Mouse (Mus musculus) spleen, adult 2 months (tissue): ENCODE data around the gene Fance. TPM values are rescaled to one million over a fixed set of nuclear protein-coding genes. Genes with fewer than 3 reads are reported as not detected.

Experiments
- DNase-seq, 2 experiments: peaks; one replicate each; pipeline versions ENCODE4 v3.0.0 to v3.0.0-alpha.2; 2012 to 2021; ENCODE audit warnings: low spot score in 2 of 2, low read depth in 1 of 2
- H3K27ac ChIP-seq: fragments of 200-500 bp; 2 replicates; pipeline ENCODE4 v1.5.1; 2012; ENCODE audit warnings: low read length, inconsistent platforms; ENCODE audit not compliant: insufficient read depth
- H3K27me3 ChIP-seq: fragments of 200-500 bp; 2 replicates; pipeline ENCODE4 v1.6.1; 2012; ENCODE audit warnings: mild to moderate bottlenecking, moderate library complexity, low read length, inconsistent platforms; ENCODE audit not compliant: control insufficient read depth, insufficient read depth
- H3K36me3 ChIP-seq: fragments of 200-500 bp; 2 replicates; pipeline ENCODE4 v1.6.1; 2012; ENCODE audit warnings: mild to moderate bottlenecking, low read length, inconsistent platforms; ENCODE audit not compliant: control insufficient read depth, insufficient read depth
- H3K4me1 ChIP-seq: fragments of 200-500 bp; 2 replicates; pipeline ENCODE4 v1.6.1; 2011; ENCODE audit warnings: inconsistent platforms; ENCODE audit not compliant: control insufficient read depth, insufficient read depth, insufficient read length
- H3K4me3 ChIP-seq: fragments of 200-500 bp; 2 replicates; pipeline ENCODE4 v1.5.1; 2011; ENCODE audit warnings: mild to moderate bottlenecking, inconsistent platforms; ENCODE audit not compliant: insufficient read depth, insufficient read length; ENCODE audit errors: extremely low read depth
- CTCF ChIP-seq: fragments of 200-500 bp; IDR thresholded peaks from 2 replicates; pipeline ENCODE4 v1.5.1; 2011; ENCODE audit warnings: mild to moderate bottlenecking, inconsistent platforms; ENCODE audit not compliant: insufficient read depth, insufficient read length, insufficient replicate concordance; ENCODE audit errors: extremely low read depth
- POLR2A ChIP-seq: fragments of 200-500 bp; IDR thresholded peaks from 2 replicates; pipeline ENCODE4 v1.6.1; 2011; ENCODE audit warnings: low read depth, low read length, inconsistent platforms
- WGBS: fragments of 180-500 bp; shearing (Covaris S2); methylation state at CpG from one replicate; pipeline ENCODE4 v1.1.7; 2018; 5-methylcytosine and 5-hydroxymethylcytosine counted together
- polyA plus RNA-seq: library from polyadenylated mRNA; depleted of rRNA; stranded (reverse); fragments of >200 nt; gene quantifications from 2 replicates; pipeline ENCODE4 v1.2.3, GENCODE M21; 2012; rRNA removed

Fance gene
- 17.2 and 19.3 TPM in 2 replicates for polyA plus RNA-seq

- H3K27me3 ChIP-seq = no peaks in the 10 kb centered on the region
- TF ChIP-seq POLR2A (peak; percentile 42; the same call in 1 of the 2 replicates), CTCF (no peak)
- under 1% methylated on average over 64 of the region's 69 CpGs for WGBS
- H3K27ac ChIP-seq = peak within 1 kb of the TSS; percentile 59
- H3K36me3 ChIP-seq = peaks cover 6% of the 10 kb centered on the region; the same call in 1 of the 2 replicates
- peak within 1 kb of the TSS; percentile 97 for H3K4me3 ChIP-seq
- peak; percentile 95 to 97 for DNase-seq
- peaks cover 4% of the 10 kb centered on the region for H3K4me1 ChIP-seq
Observed at GRCm38 (mm10) chr17:28313212-28313879, at the start of gene Fance. Gene Fance, plus strand, starts transcription at chr17:28313519.

GRCm38 (mm10) chr17:28267251-28267650, 46.1 kb upstream of the Fance start:
- Histone ChIP-seq H3K27me3 (no peaks in the 10 kb centered on the region), H3K4me3 (no peak overlapping the region), H3K27ac (no peak overlapping the region), H3K36me3 (no peaks in the 10 kb centered on the region), H3K4me1 (no peaks in the 10 kb centered on the region)
- no peak for DNase-seq
- TF ChIP-seq CTCF = no peak
- no peak for TF ChIP-seq POLR2A
- 79% methylated on average over 5 of the region's 5 CpGs for WGBS

- TF ChIP-seq POLR2A (no peak), CTCF (no peak)
- 51% methylated on average over 13 of the region's 13 CpGs for WGBS
- DNase-seq = no peak
Observed at GRCm38 (mm10) chr17:28270165-28270564, 43.2 kb upstream of the Fance start.

GRCm38 (mm10) chr17:28271537-28272266, 41.6 kb upstream of the Fance start:
- DNase-seq = no peak
- H3K4me3 ChIP-seq = no peak overlapping the region
- H3K4me1 ChIP-seq = no peaks in the 10 kb centered on the region
- H3K27ac ChIP-seq = no peak overlapping the region
- WGBS = 88% methylated on average over 12 of the region's 12 CpGs
- H3K36me3 ChIP-seq = no peaks in the 10 kb centered on the region
- TF ChIP-seq POLR2A (no peak), CTCF (no peak)
- H3K27me3 ChIP-seq = no peaks in the 10 kb centered on the region

More at GRCm38 (mm10) chr17:28270165-28270564, 43.2 kb upstream of the Fance start:
- H3K27me3 ChIP-seq = no peaks in the 10 kb centered on the region
- no peak overlapping the region for H3K27ac ChIP-seq
- no peaks in the 10 kb centered on the region for H3K4me1 ChIP-seq
- no peak overlapping the region for H3K4me3 ChIP-seq
- H3K36me3 ChIP-seq = no peaks in the 10 kb centered on the region

- 91% methylated on average over 9 of the region's 9 CpGs for WGBS
- Histone ChIP-seq H3K36me3 (no peaks in the 10 kb centered on the region), H3K4me1 (no peaks in the 10 kb centered on the region), H3K27me3 (no peaks in the 10 kb centered on the region), H3K27ac (no peak overlapping the region), H3K4me3 (no peak overlapping the region)
- no peak for DNase-seq
- TF ChIP-seq POLR2A (no peak), CTCF (no peak)
Observed at GRCm38 (mm10) chr17:28272281-28272680, 41.0 kb upstream of the Fance start.

GRCm38 (mm10) chr17:28272837-28273236, 40.5 kb upstream of the Fance start:
- Histone ChIP-seq H3K27ac (no peak overlapping the region), H3K4me1 (no peaks in the 10 kb centered on the region), H3K27me3 (no peaks in the 10 kb centered on the region), H3K4me3 (no peak overlapping the region), H3K36me3 (no peaks in the 10 kb centered on the region)
- WGBS = 89% methylated on average over 6 of the region's 6 CpGs
- DNase-seq = no peak
- TF ChIP-seq POLR2A (no peak), CTCF (no peak)

- Histone ChIP-seq H3K27me3 (no peaks in the 10 kb centered on the region), H3K4me3 (no peak overlapping the region), H3K27ac (no peak overlapping the region), H3K4me1 (no peaks in the 10 kb centered on the region), H3K36me3 (no peaks in the 10 kb centered on the region)
- WGBS = 75% methylated on average over 3 of the region's 3 CpGs
- TF ChIP-seq POLR2A (no peak), CTCF (peak; percentile 18; the same call in 1 of the 2 replicates)
- no peak for DNase-seq
Observed at GRCm38 (mm10) chr17:28274739-28275138, 38.6 kb upstream of the Fance start.
